Comparison of ENCODE assay signal across 10 mouse cellular contexts in genomic region chr7:119186374-119186773, GRCm38 (mm10). TPM values are rescaled to one million over a fixed set of nuclear protein-coding genes. Genes with fewer than 3 reads are reported as not detected.
A peak's percentile ranks its signal among the peaks of the same experiment; 100 is the strongest.
DNase-seq lines count a peak whose midpoint lies in the region; ATAC-seq and TF ChIP-seq lines count a peak whose summit lies in the region.
"Had no signal": no experiment of that assay in that cellular context is flagged by ENCODE, and none has a peak within 500 bp of the region (broad histone marks: within the 10 kb centered on the region; RNA-seq: fewer than 3 reads in every experiment).

No protein-coding gene starts in this region.

- DNase-seq in gastrocnemius, adult 18-20 months (ENCODE audit: low spot score): peak; percentile 1
- no peak for DNase-seq in gastrocnemius, adult 8-10 months (ENCODE audit: low spot score in 2 of 2)
- peak; percentile 30 for DNase-seq in MEL (ENCODE audit: low read depth, low spot score)
- DNase-seq in cerebellum, postnatal 4 days (ENCODE audit: low spot score in 2 of 2): peak; percentile 55 to 69
- DNase-seq in layer of hippocampus, adult 9-11 months: peak; percentile 14
- peak; percentile 43 for DNase-seq in neural tube, embryonic 11.5 days (ENCODE audit: low spot score)
- DNase-seq in urinary bladder, postnatal 25 days (ENCODE audit: low spot score): no peak

- no peak for TF ChIP-seq POLR2A in MEL (IDR thresholded peaks at IDR 0.05; ENCODE audit: control insufficient read depth in 1 of 2, insufficient read depth in 1 of 2, low read depth in 1 of 2, low read length in 2 of 2, poor library complexity in 1 of 2)

- no peaks in the 10 kb centered on the region for H3K4me1 ChIP-seq in MEL (ENCODE audit: control insufficient read depth in 1 of 2, insufficient read depth in 2 of 2, low read length in 2 of 2)
- no peaks in the 10 kb centered on the region for H3K4me1 ChIP-seq in neural tube, embryonic 11.5 days (ENCODE audit: control insufficient read depth, insufficient read depth, low read length)
- no peaks in the 10 kb centered on the region for H3K4me1 ChIP-seq in heart, embryonic 11.5 days (ENCODE audit: control insufficient read depth, insufficient read depth, low read length)

- H3K27ac ChIP-seq in MEL (ENCODE audit: control insufficient read depth, low read depth, low read length): no peak overlapping the region
- no peak overlapping the region for H3K27ac ChIP-seq in neural tube, embryonic 11.5 days (ENCODE audit: low read depth, low read length)
- H3K27ac ChIP-seq in heart, embryonic 11.5 days (ENCODE audit: low read depth, low read length): no peak overlapping the region
- H3K27ac ChIP-seq: heart, embryonic 15.5 days had no signal

- no peaks in the 10 kb centered on the region for H3K27me3 ChIP-seq in MEL (ENCODE audit: control insufficient read depth in 1 of 2, insufficient read depth in 2 of 2, low read length in 2 of 2)
- H3K27me3 ChIP-seq in neural tube, embryonic 11.5 days (ENCODE audit: control insufficient read depth, insufficient read depth, low read length): peaks cover 15% of the 10 kb centered on the region
- peaks cover 51% of the 10 kb centered on the region for H3K27me3 ChIP-seq in heart, embryonic 11.5 days (ENCODE audit: control insufficient read depth, insufficient read depth, low read length)

- no peaks in the 10 kb centered on the region for H3K79me2 ChIP-seq in MEL (ENCODE audit: control insufficient read depth, insufficient read depth, low read length, poor library complexity)

- H3K9ac ChIP-seq in MEL (ENCODE audit: control insufficient read depth, low read depth, low read length, poor library complexity, severe bottlenecking): no peak overlapping the region
- H3K9ac ChIP-seq in neural tube, embryonic 11.5 days (ENCODE audit: low read length): no peak overlapping the region
- H3K9ac ChIP-seq in heart, embryonic 11.5 days (ENCODE audit: low read depth, low read length): no peak overlapping the region
- H3K9ac ChIP-seq: heart, embryonic 15.5 days had no signal

- H3K36me3 ChIP-seq in MEL (ENCODE audit: control insufficient read depth in 1 of 2, insufficient read depth in 2 of 2, low read length in 2 of 2): no peaks in the 10 kb centered on the region
- no peaks in the 10 kb centered on the region for H3K36me3 ChIP-seq in neural tube, embryonic 11.5 days (ENCODE audit: control insufficient read depth, insufficient read depth, low read length)
- no peaks in the 10 kb centered on the region for H3K36me3 ChIP-seq in heart, embryonic 11.5 days (ENCODE audit: control insufficient read depth, insufficient read depth, low read length)
- H3K36me3 ChIP-seq: G1E; heart, embryonic 15.5 days had no signal

- no peak for TF ChIP-seq EP300 in MEL (IDR thresholded peaks at IDR 0.05; ENCODE audit: low read depth in 1 of 2, low read length in 2 of 2)

- peak; percentile 54 to 66 (median 55) for TF ChIP-seq CTCF in MEL (IDR thresholded peaks at IDR 0.05 in 2 of 3, conservative IDR thresholded peaks at IDR 0.05 in 1 of 3; ENCODE audit: control insufficient read depth in 1 of 3, insufficient read depth in 1 of 3, low read depth in 2 of 3, low read length in 3 of 3, poor library complexity in 1 of 3, severe bottlenecking in 1 of 3)

- no peak overlapping the region for H3K4me3 ChIP-seq in MEL (ENCODE audit: control insufficient read depth in 1 of 2, insufficient read depth in 1 of 2, low read depth in 2 of 2, low read length in 2 of 2)
- H3K4me3 ChIP-seq in neural tube, embryonic 11.5 days (ENCODE audit: low read depth, low read length): no peak overlapping the region
- no peak overlapping the region for H3K4me3 ChIP-seq in heart, embryonic 11.5 days (ENCODE audit: low read depth, low read length)
- H3K4me3 ChIP-seq: heart, embryonic 15.5 days had no signal

- no peaks in the 10 kb centered on the region for H3K9me3 ChIP-seq in MEL (replicated peaks; ENCODE audit: insufficient read depth, low read length)
- H3K9me3 ChIP-seq in neural tube, embryonic 11.5 days (ENCODE audit: control insufficient read depth, low read length): no peaks in the 10 kb centered on the region
- H3K9me3 ChIP-seq in heart, embryonic 11.5 days (replicated peaks; ENCODE audit: control insufficient read depth, low read length): no peaks in the 10 kb centered on the region
- H3K9me3 ChIP-seq: heart, embryonic 15.5 days had no signal

- peak; percentile 35 for TF ChIP-seq RAD21 in MEL (IDR thresholded peaks at IDR 0.05; ENCODE audit: low read depth, low read length)

- ATAC-seq in neural tube, embryonic 11.5 days (ENCODE audit: insufficient read depth, low FRiP score, low TSS enrichment): no peak
- no peak for ATAC-seq in heart, embryonic 11.5 days (replicated peaks; ENCODE audit: insufficient number of reproducible peaks, low FRiP score, low TSS enrichment)

- no peak overlapping the region for H3K4me2 ChIP-seq in neural tube, embryonic 11.5 days (ENCODE audit: low read depth)
- H3K4me2 ChIP-seq in heart, embryonic 11.5 days: no peak overlapping the region
- H3K4me2 ChIP-seq: heart, embryonic 15.5 days had no signal

- 12% methylated on average over 11 of the region's 11 CpGs for WGBS in neural tube, embryonic 11.5 days
- 13% methylated on average over 11 of the region's 11 CpGs for WGBS in heart, embryonic 11.5 days (ENCODE audit: insufficient replicate concordance)

TF ChIP-seq in MEL, 35 proteins besides CTCF, POLR2A, EP300 and RAD21:
- TF ChIP-seq E2F4 (IDR thresholded peaks at IDR 0.05; ENCODE audit: borderline replicate concordance, low read depth, low read length) (no peak), CHD2 (IDR thresholded peaks at IDR 0.05; ENCODE audit: low read length) (no peak), RCOR1 (IDR thresholded peaks at IDR 0.05; ENCODE audit: low read depth, low read length) (no peak), KAT2A (conservative IDR thresholded peaks at IDR 0.05; ENCODE audit: low read depth, low read length) (no peak), ELF1 (IDR thresholded peaks at IDR 0.05; ENCODE audit: low read depth, low read length) (no peak), ZMIZ1 (IDR thresholded peaks at IDR 0.05; ENCODE audit: low read depth, low read length) (no peak), ZNF384 (IDR thresholded peaks at IDR 0.05; ENCODE audit: low read depth, low read length) (no peak), MYC (IDR thresholded peaks at IDR 0.05; ENCODE audit: low read depth, low read length) (no peak), ZC3H11A (IDR thresholded peaks at IDR 0.05; ENCODE audit: low read depth, low read length) (peak; percentile 62), SMC3 (IDR thresholded peaks at IDR 0.05; ENCODE audit: low read depth, low read length) (peak; percentile 72)

RNA-seq across cellular contexts. Expression of gene Gpr139, which starts 2.0 kb away (rescaled TPM):
- not detected for total RNA-seq in gastrocnemius, adult 18-20 months (2021)
- total RNA-seq in gastrocnemius, adult 8-10 months (2022): not detected
- total RNA-seq in MEL (2012; rRNA removed): not detected in 2 replicates
- polyA plus RNA-seq in MEL (2012; ENCODE audit: insufficient read depth in 1 of 2, insufficient read length in 2 of 2, low read depth in 1 of 2, low replicate concordance in 2 of 2, missing spikeins in 1 of 2): not detected
- 1.3 and 1.7 TPM in 2 replicates for polyA plus RNA-seq in neural tube, embryonic 11.5 days (2014; fragmentation: Nextera tagmentation; extraction: Ambion mirVana)
- polyA plus RNA-seq in heart, embryonic 11.5 days (2014; fragmentation: Nextera tagmentation; extraction: Ambion mirVana): not detected in 2 replicates
- total RNA-seq: G1E had no signal
- polyA plus RNA-seq: G1E; heart, embryonic 15.5 days had no signal

Comparison
In these comparisons a context has a peak if more than half of its experiments do, and no peak if none do; other contexts are left out.
1. DNase-seq: peak in gastrocnemius, adult 18-20 months (single experiment), MEL (single experiment), cerebellum, postnatal 4 days (2 of 2), layer of hippocampus, adult 9-11 months (single experiment) and neural tube, embryonic 11.5 days (single experiment); none in gastrocnemius, adult 8-10 months (0 of 2) and urinary bladder, postnatal 25 days (single experiment).